Mouse (Mus musculus) midbrain, embryonic 14.5 days (tissue): ENCODE measurements around the gene Cenpo. TPM values are rescaled to one million over a fixed set of nuclear protein-coding genes. Genes with fewer than 3 reads are reported as not detected.

Experiments
- ATAC-seq: fragments of 200-750 bp; cut with Nextera tagmentation; 2 replicates; pipeline ENCODE4 v1.8.0; 2017; ENCODE audit warnings: moderate number of reproducible peaks, moderate library complexity; ENCODE audit not compliant: low FRiP score, low TSS enrichment
- DNase-seq: peaks from one replicate; pipeline ENCODE4 v3.0.0-alpha.2; 2015
- H3K27ac ChIP-seq: fragments of 300-500 bp; sonication (generic); replicated peaks from 2 replicates; pipeline ENCODE4 v1.5.1; 2014; ENCODE audit warnings: mild to moderate bottlenecking, low read depth, low read length, moderate library complexity
- H3K27me3 ChIP-seq: fragments of 300-500 bp; sonication (generic); 2 replicates; pipeline ENCODE4 v1.6.1; 2014; ENCODE audit warnings: low read length, control low read depth, mixed read lengths; ENCODE audit not compliant: control insufficient read depth, insufficient read depth
- H3K36me3 ChIP-seq: fragments of 300-500 bp; sonication (generic); 2 replicates; pipeline ENCODE4 v1.6.1; 2014; ENCODE audit warnings: low read length, control low read depth; ENCODE audit not compliant: control insufficient read depth, insufficient read depth
- H3K4me1 ChIP-seq: fragments of 300-500 bp; sonication (generic); 2 replicates; pipeline ENCODE4 v1.6.1; 2014; ENCODE audit warnings: mild to moderate bottlenecking, antibody characterized with exemption, low read length, control low read depth; ENCODE audit not compliant: control insufficient read depth, insufficient read depth
- H3K4me2 ChIP-seq: fragments of 300-500 bp; sonication (generic); 2 replicates; pipeline ENCODE4 v1.6.1; 2014; ENCODE audit warnings: mild to moderate bottlenecking, low read length, moderate library complexity
- H3K4me3 ChIP-seq: fragments of 300-500 bp; sonication (generic); replicated peaks from 2 replicates; pipeline ENCODE4 v1.5.1; 2014; ENCODE audit warnings: low read depth, low read length
- H3K9ac ChIP-seq: fragments of 300-500 bp; sonication (generic); replicated peaks from 2 replicates; pipeline ENCODE4 v1.6.1; 2014; ENCODE audit warnings: mild to moderate bottlenecking, low read length, moderate library complexity
- H3K9me3 ChIP-seq: fragments of 300-500 bp; sonication (generic); 2 replicates; pipeline ENCODE4 v1.6.1; 2016; ENCODE audit warnings: low read length, control low read depth, mixed read lengths; ENCODE audit not compliant: control insufficient read depth
- WGBS: fragments of 180-500 bp; shearing (Covaris S2); extraction: QIAGEN DNeasy Blood & Tissue Kit; methylation state at CpG from one replicate; pipeline ENCODE4 v1.1.7; 2014; 5-methylcytosine and 5-hydroxymethylcytosine counted together
- polyA plus RNA-seq: library from polyadenylated mRNA; unstranded; fragments of >200 nt; fragmentation: Nextera tagmentation; extraction: Ambion mirVana; gene quantifications from 2 replicates; pipeline ENCODE4 v1.2.1, GENCODE M21; 2014

The Cenpo gene
- polyA plus RNA-seq, 1 experiment from 2014 or later: 9.3 TPM

GRCm38 (mm10) chr12:4188171-4189059 is 45.7 kb downstream of the Cenpo start:
- H3K9ac ChIP-seq: no peak overlapping the region
- H3K4me3 ChIP-seq: no peak overlapping the region
- 37% methylated on average over 14 of the region's 14 CpGs for WGBS
- DNase-seq (peak; percentile 85), ATAC-seq (peak; percentile 76)
- H3K27me3 ChIP-seq: no peaks in the 10 kb centered on the region
- H3K27ac ChIP-seq: peak overlapping the region; percentile 49; the same call in 1 of the 2 replicates
- no peak overlapping the region for H3K4me2 ChIP-seq
- 0 out of 2 replicates have a peak, but pooled peaks cover 6% of the 10 kb centered on the region for H3K4me1 ChIP-seq
- no peaks in the 10 kb centered on the region for H3K36me3 ChIP-seq
- no peaks in the 10 kb centered on the region for H3K9me3 ChIP-seq

DNA sequence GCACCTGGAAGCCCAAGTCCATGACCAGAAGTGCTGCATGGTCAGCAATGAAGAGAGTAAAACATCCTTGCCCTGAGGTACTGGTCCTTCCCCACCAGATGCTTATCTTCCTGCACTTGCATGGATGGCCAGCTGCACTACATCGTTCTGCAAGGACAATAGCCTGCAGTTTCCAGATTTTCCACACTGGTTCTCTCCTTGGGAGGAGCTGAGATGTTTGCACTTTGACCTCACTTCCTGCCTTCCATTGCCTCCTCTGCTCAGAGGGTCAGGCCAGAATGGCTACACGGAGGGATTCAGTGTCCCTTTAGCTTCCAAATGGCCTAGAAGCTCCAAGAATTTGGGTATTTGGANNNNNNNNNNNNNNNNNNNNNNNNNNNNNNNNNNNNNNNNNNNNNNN is 49.4 kb downstream of the Cenpo start:
- Histone ChIP-seq H3K4me3 (no peak overlapping the region), H3K36me3 (no peaks in the 10 kb centered on the region), H3K9ac (no peak overlapping the region), H3K4me2 (no peak overlapping the region), H3K4me1 (0 out of 2 replicates have a peak, but pooled peaks cover 6% of the 10 kb centered on the region), H3K9me3 (no peaks in the 10 kb centered on the region), H3K27me3 (no peaks in the 10 kb centered on the region), H3K27ac (no peak overlapping the region)
- 86% methylated on average over 2 of the region's 2 CpGs for WGBS
- ATAC-seq (no peak), DNase-seq (no peak)

DNA sequence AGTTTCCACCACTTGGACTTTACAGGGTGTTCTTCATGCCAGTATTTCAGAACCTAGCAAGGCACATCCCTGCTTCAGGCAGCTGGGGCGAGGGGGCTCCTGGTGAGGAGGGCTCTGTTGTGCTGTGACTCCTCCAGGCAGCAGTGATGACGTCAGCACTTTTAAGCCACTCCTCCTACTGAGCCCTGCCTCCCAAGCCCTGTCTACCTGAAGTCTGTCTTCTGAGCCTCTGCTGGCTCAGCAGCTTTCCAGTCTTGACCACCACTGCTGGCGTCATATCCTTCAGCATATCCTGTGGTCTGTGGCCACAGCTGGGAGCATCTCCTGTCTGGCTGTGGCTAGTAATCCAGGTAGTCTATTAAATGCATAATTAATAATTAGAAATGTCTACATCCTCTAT is 53.6 kb downstream of the Cenpo start:
- no peaks in the 10 kb centered on the region for H3K9me3 ChIP-seq
- no peak overlapping the region for H3K9ac ChIP-seq
- ATAC-seq: no peak
- no peak overlapping the region for H3K4me3 ChIP-seq
- WGBS: 66% methylated on average over 3 of the region's 3 CpGs
- no peaks in the 10 kb centered on the region for H3K36me3 ChIP-seq
- no peak overlapping the region for H3K4me2 ChIP-seq
- DNase-seq: no peak
- H3K4me1 ChIP-seq: no peaks in the 10 kb centered on the region
- H3K27ac ChIP-seq: no peak overlapping the region
- H3K27me3 ChIP-seq: no peaks in the 10 kb centered on the region

- H3K4me3 ChIP-seq: no peak overlapping the region
- WGBS: 85% methylated on average over 6 of the region's 6 CpGs
- no peaks in the 10 kb centered on the region for H3K9me3 ChIP-seq
- no peaks in the 10 kb centered on the region for H3K27me3 ChIP-seq
- no peak overlapping the region for H3K9ac ChIP-seq
- DNase-seq (no peak), ATAC-seq (no peak)
- no peak overlapping the region for H3K27ac ChIP-seq
- no peak overlapping the region for H3K4me2 ChIP-seq
- H3K36me3 ChIP-seq: 0 out of 2 replicates have a peak, but pooled peaks cover 3% of the 10 kb centered on the region
- H3K4me1 ChIP-seq: no peaks in the 10 kb centered on the region
Measured at GRCm38 (mm10) chr12:4179671-4180233, 54.3 kb downstream of the Cenpo start.

GRCm38 (mm10) chr12:4178839-4179238 is 55.3 kb downstream of the Cenpo start:
- 0 out of 2 replicates have a peak, but pooled peaks cover 3% of the 10 kb centered on the region for H3K36me3 ChIP-seq
- no peak for DNase-seq
- no peak overlapping the region for H3K4me3 ChIP-seq
- H3K9ac ChIP-seq: no peak overlapping the region
- H3K27ac ChIP-seq: no peak overlapping the region
- no peak overlapping the region for H3K4me2 ChIP-seq
- H3K9me3 ChIP-seq: no peaks in the 10 kb centered on the region
- no peak for ATAC-seq
- H3K4me1 ChIP-seq: no peaks in the 10 kb centered on the region
- H3K27me3 ChIP-seq: no peaks in the 10 kb centered on the region
- WGBS: 37% methylated on average over 5 of the region's 5 CpGs

GRCm38 (mm10) chr12:4173108-4173790 is 60.8 kb downstream of the Cenpo start:
- 92% methylated on average over 15 of the region's 15 CpGs for WGBS
- no peak overlapping the region for H3K27ac ChIP-seq
- H3K4me3 ChIP-seq: no peak overlapping the region
- H3K36me3 ChIP-seq: 0 out of 2 replicates have a peak, but pooled peaks cover 3% of the 10 kb centered on the region
- ATAC-seq: no peak
- no peak overlapping the region for H3K4me2 ChIP-seq
- no peaks in the 10 kb centered on the region for H3K4me1 ChIP-seq
- H3K9ac ChIP-seq: no peak overlapping the region
- DNase-seq: no peak
- no peaks in the 10 kb centered on the region for H3K9me3 ChIP-seq
- no peaks in the 10 kb centered on the region for H3K27me3 ChIP-seq

DNA sequence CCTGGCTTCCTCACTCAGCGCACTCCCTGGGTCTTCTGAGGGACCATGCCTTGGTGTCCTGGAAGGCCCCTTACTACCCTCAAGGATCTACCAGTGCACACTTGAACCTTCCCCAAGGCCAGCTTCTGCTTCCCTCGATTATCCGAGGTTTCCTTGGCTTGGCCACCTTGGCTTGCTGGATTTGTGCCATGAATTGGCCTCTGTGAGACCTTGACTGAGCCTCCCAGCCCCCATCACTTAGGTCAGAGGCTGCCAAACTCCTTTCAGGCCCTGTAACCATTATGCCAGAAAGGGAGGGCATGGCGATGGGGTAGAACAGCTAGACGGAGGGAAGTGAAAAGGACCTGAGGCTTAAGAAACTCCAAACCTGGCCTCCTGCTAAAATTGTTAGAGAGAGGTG is 64.5 kb downstream of the Cenpo start:
- H3K4me2 ChIP-seq: no peak overlapping the region
- H3K9ac ChIP-seq: no peak overlapping the region
- H3K4me3 ChIP-seq: no peak overlapping the region
- no peak overlapping the region for H3K27ac ChIP-seq
- DNase-seq (no peak), ATAC-seq (no peak)
- no peaks in the 10 kb centered on the region for H3K27me3 ChIP-seq
- no peaks in the 10 kb centered on the region for H3K9me3 ChIP-seq
- no peaks in the 10 kb centered on the region for H3K4me1 ChIP-seq
- WGBS: 86% methylated on average over 5 of the region's 5 CpGs
- H3K36me3 ChIP-seq: no peaks in the 10 kb centered on the region

GRCm38 (mm10) chr12:4169058-4169457 is 65.0 kb downstream of the Cenpo start:
- ATAC-seq (no peak), DNase-seq (no peak)
- Histone ChIP-seq H3K4me3 (no peak overlapping the region), H3K9ac (no peak overlapping the region), H3K9me3 (no peaks in the 10 kb centered on the region), H3K4me1 (no peaks in the 10 kb centered on the region), H3K4me2 (no peak overlapping the region), H3K27ac (no peak overlapping the region), H3K36me3 (no peaks in the 10 kb centered on the region), H3K27me3 (no peaks in the 10 kb centered on the region)
- WGBS: 100% methylated on average over 1 of the region's 1 CpGs
